Mouse (Mus musculus) lung, postnatal 0 days (tissue): Measurements from ENCODE around the gene Gm17622. TPM values are rescaled to one million over a fixed set of nuclear protein-coding genes. Genes with fewer than 3 reads are reported as not detected.

Experiments used
- ATAC-seq: fragments of 200-750 bp; cut with Nextera tagmentation; 2 replicates; pipeline ENCODE4 v1.8.0; 2017; ENCODE audit warnings: moderate library complexity
- DNase-seq: peaks from one replicate; pipeline ENCODE4 v3.0.0-alpha.2; 2016; ENCODE audit warnings: low spot score
- H3K27ac ChIP-seq: fragments of 300-500 bp; sonication (generic); 2 replicates; pipeline ENCODE4 v1.5.1; 2014; ENCODE audit warnings: antibody characterized with exemption, mild to moderate bottlenecking, low read length, mixed read lengths
- H3K27me3 ChIP-seq: fragments of 300-500 bp; sonication (generic); replicated peaks from 2 replicates; pipeline ENCODE4 v1.6.1; 2014; ENCODE audit warnings: low read length, mixed read lengths; ENCODE audit not compliant: insufficient read depth
- H3K36me3 ChIP-seq: fragments of 300-500 bp; sonication (generic); 2 replicates; pipeline ENCODE4 v1.6.1; 2014; ENCODE audit warnings: low read length, mixed read lengths; ENCODE audit not compliant: insufficient read depth
- H3K4me1 ChIP-seq: fragments of 300-500 bp; sonication (generic); 2 replicates; pipeline ENCODE4 v1.6.1; 2014; ENCODE audit warnings: antibody characterized with exemption, low read depth, low read length, mixed read lengths; ENCODE audit not compliant: insufficient read depth
- H3K4me2 ChIP-seq: fragments of 300-500 bp; sonication (generic); replicated peaks from 2 replicates; pipeline ENCODE4 v1.6.1; 2014; ENCODE audit warnings: low read depth, mild to moderate bottlenecking, low read length, moderate library complexity, mixed read lengths
- H3K4me3 ChIP-seq: fragments of 300-500 bp; sonication (generic); 2 replicates; pipeline ENCODE4 v1.5.1; 2014; ENCODE audit warnings: low read depth, low read length
- H3K9ac ChIP-seq: fragments of 300-500 bp; sonication (generic); replicated peaks from 2 replicates; pipeline ENCODE4 v1.6.1; 2014; ENCODE audit warnings: low read depth, mild to moderate bottlenecking
- H3K9me3 ChIP-seq: fragments of 300-500 bp; sonication (generic); 2 replicates; pipeline ENCODE4 v1.6.1; 2016; ENCODE audit warnings: low read length, mixed read lengths
- CTCF ChIP-seq: IDR thresholded peaks from 2 replicates; pipeline ENCODE4 v1.5.1; 2016; ENCODE audit warnings: antibody characterized with exemption, mild to moderate bottlenecking
- EP300 ChIP-seq: IDR thresholded peaks from 2 replicates; pipeline ENCODE4 v1.6.1; 2016; ENCODE audit warnings: antibody characterized with exemption, mild to moderate bottlenecking, control low read depth
- WGBS: fragments of 180-500 bp; shearing (Covaris S2); extraction: QIAGEN DNeasy Blood & Tissue Kit; methylation state at CpG from one replicate; pipeline ENCODE4 v1.1.7; 2014; 5-methylcytosine and 5-hydroxymethylcytosine counted together
- polyA plus RNA-seq: library from polyadenylated mRNA; unstranded; fragments of >200 nt; fragmentation: Nextera tagmentation; extraction: Ambion mirVana; gene quantifications from 2 replicates; pipeline ENCODE4 v1.2.1, GENCODE M21; 2015

Gm17622 gene
- polyA plus RNA-seq, 1 experiment from 2014 or later = not detected

GRCm38 (mm10) chr13:96470957-96471356 is 19.6 kb upstream of the Gm17622 start, which contains the start of gene Ankdd1b:
TSS of gene Ankdd1b (minus strand) at chr13:96471198.
- peak within 1 kb of the TSS; percentile 55 for H3K27ac ChIP-seq

GRCm38 (mm10) chr13:96477226-96477625 is 13.3 kb upstream of the Gm17622 start:
- Histone ChIP-seq H3K27me3 (no peaks in the 10 kb centered on the region), H3K4me2 (no peak overlapping the region), H3K4me1 (no peaks in the 10 kb centered on the region), H3K4me3 (no peak overlapping the region), H3K9ac (no peak overlapping the region), H3K27ac (no peak overlapping the region), H3K9me3 (no peaks in the 10 kb centered on the region), H3K36me3 (no peaks in the 10 kb centered on the region)
- ATAC-seq (no peak), DNase-seq (no peak)
- WGBS = 73% methylated on average over 4 of the region's 4 CpGs
- TF ChIP-seq EP300 = no peak

More at GRCm38 (mm10) chr13:96470957-96471356, 19.6 kb upstream of the Gm17622 start, which contains the start of gene Ankdd1b:
- no peak within 1 kb of the TSS for H3K4me2 ChIP-seq
- H3K36me3 ChIP-seq = no peaks in the 10 kb centered on the region
- H3K4me3 ChIP-seq = no peak within 1 kb of the TSS
- DNase-seq (no peak), ATAC-seq (peak; percentile 12)
- no peaks in the 10 kb centered on the region for H3K4me1 ChIP-seq
- no peak within 1 kb of the TSS for H3K9ac ChIP-seq
- no peaks in the 10 kb centered on the region for H3K9me3 ChIP-seq
- no peaks in the 10 kb centered on the region for H3K27me3 ChIP-seq
- 79% methylated on average over 14 of the region's 14 CpGs for WGBS
- TF ChIP-seq CTCF (no peak), EP300 (no peak)

- DNase-seq (no peak), ATAC-seq (no peak)
- H3K4me3 ChIP-seq = no peak overlapping the region
- no peaks in the 10 kb centered on the region for H3K27me3 ChIP-seq
- H3K9me3 ChIP-seq = no peaks in the 10 kb centered on the region
- WGBS = 98% methylated on average over 1 of the region's 1 CpGs
- H3K9ac ChIP-seq = no peak overlapping the region
- H3K27ac ChIP-seq = no peak overlapping the region
- no peak for TF ChIP-seq CTCF
- TF ChIP-seq EP300 = no peak
- 0 out of 2 replicates have a peak, but pooled peaks cover 3% of the 10 kb centered on the region for H3K36me3 ChIP-seq
- H3K4me1 ChIP-seq = no peaks in the 10 kb centered on the region
- H3K4me2 ChIP-seq = no peak overlapping the region
Measured at GRCm38 (mm10) chr13:96478991-96479390, 11.5 kb upstream of the Gm17622 start.

- WGBS = 83% methylated on average over 6 of the region's 6 CpGs
Measured at GRCm38 (mm10) chr13:96487230-96487629, 3.3 kb upstream of the Gm17622 start.

GRCm38 (mm10) chr13:96487968-96488367 is 2.6 kb upstream of the Gm17622 start:
- ATAC-seq (no peak), DNase-seq (no peak)
- Histone ChIP-seq H3K9ac (no peak overlapping the region), H3K27me3 (no peaks in the 10 kb centered on the region), H3K4me2 (no peak overlapping the region), H3K9me3 (no peaks in the 10 kb centered on the region), H3K36me3 (peaks cover 13% of the 10 kb centered on the region; the same call in 1 of the 2 replicates), H3K27ac (no peak overlapping the region), H3K4me1 (no peaks in the 10 kb centered on the region), H3K4me3 (no peak overlapping the region)
- TF ChIP-seq EP300 (no peak), CTCF (no peak)
- 91% methylated on average over 6 of the region's 6 CpGs for WGBS

More at GRCm38 (mm10) chr13:96487230-96487629, 3.3 kb upstream of the Gm17622 start:
- Histone ChIP-seq H3K4me3 (no peak overlapping the region), H3K9me3 (no peaks in the 10 kb centered on the region), H3K27me3 (no peaks in the 10 kb centered on the region), H3K4me2 (no peak overlapping the region), H3K4me1 (no peaks in the 10 kb centered on the region), H3K27ac (no peak overlapping the region), H3K9ac (no peak overlapping the region), H3K36me3 (peaks cover 13% of the 10 kb centered on the region; the same call in 1 of the 2 replicates)
- TF ChIP-seq EP300 (no peak), CTCF (no peak)
- ATAC-seq (no peak), DNase-seq (no peak)

- Histone ChIP-seq H3K4me3 (no peak overlapping the region), H3K27ac (no peak overlapping the region), H3K9ac (no peak overlapping the region), H3K4me1 (no peaks in the 10 kb centered on the region), H3K4me2 (no peak overlapping the region), H3K9me3 (no peaks in the 10 kb centered on the region), H3K27me3 (no peaks in the 10 kb centered on the region), H3K36me3 (no peaks in the 10 kb centered on the region)
- 80% methylated on average over 8 of the region's 8 CpGs for WGBS
- no peak for DNase-seq
- no peak for ATAC-seq
- TF ChIP-seq EP300 (no peak), CTCF (no peak)
Measured at GRCm38 (mm10) chr13:96496630-96497029, 6.1 kb downstream of the Gm17622 start.

- ATAC-seq (no peak), DNase-seq (no peak)
- TF ChIP-seq CTCF = no peak
- TF ChIP-seq EP300 = no peak
- WGBS = 83% methylated on average over 2 of the region's 2 CpGs
- H3K4me3 ChIP-seq = no peak overlapping the region
- no peak overlapping the region for H3K9ac ChIP-seq
- no peaks in the 10 kb centered on the region for H3K9me3 ChIP-seq
- no peaks in the 10 kb centered on the region for H3K27me3 ChIP-seq
- H3K4me2 ChIP-seq = no peak overlapping the region
- H3K36me3 ChIP-seq = no peaks in the 10 kb centered on the region
- H3K4me1 ChIP-seq = no peaks in the 10 kb centered on the region
- no peak overlapping the region for H3K27ac ChIP-seq
Measured at GRCm38 (mm10) chr13:96499891-96500290, 9.4 kb downstream of the Gm17622 start.
